Mouse (Mus musculus) liver, adult 2 months (tissue): Measurements from ENCODE around the gene Bglap2.

Experiments used
- CTCF ChIP-seq: fragments of 200-500 bp; IDR thresholded peaks from 2 replicates; pipeline ENCODE4 v1.5.1; 2011; ENCODE audit warnings: low read depth, low read length, control low read depth
- POLR2A ChIP-seq: fragments of 200-500 bp; IDR thresholded peaks from 2 replicates; pipeline ENCODE4 v1.6.1; 2011; ENCODE audit warnings: low read length, control low read depth; ENCODE audit not compliant: insufficient read depth; ENCODE audit errors: extremely low read depth

GRCm38 (mm10) chr3:88334029-88334658 is 44.4 kb downstream of the Bglap2 start:
- TF ChIP-seq POLR2A, result no peak
- no peak for TF ChIP-seq CTCF
